Mouse (Mus musculus) embryonic stem cell, embryonic (primary cell): ENCODE data around the gene Tmc2.

Experiments
- CTCF ChIA-PET, 4 experiments: fragments of 300-600 bp in 2 of 4; fragments of 350-600 bp in 2 of 4; sonication (Branson Sonifier 250); formaldehyde crosslinking; loops; one replicate each; lab custom pipeline; 2022; ENCODE audit warnings: inconsistent platforms in 2 of 4; lab: Charles Lee
- POLR2A ChIA-PET, 4 experiments: fragments of 300-600 bp in 2 of 4; fragments of 350-600 bp in 2 of 4; sonication (Branson Sonifier 250); formaldehyde crosslinking; loops; one replicate each; lab custom pipeline; 2022; ENCODE audit warnings: antibody characterized with exemption in 4 of 4, inconsistent platforms in 1 of 4; lab: Charles Lee

Gene Tmc2

GRCm38 (mm10) chr2:130194894-130195293, at the start of gene Tmc2:
Gene Tmc2, plus strand, starts transcription at chr2:130195194.
- CTCF ChIA-PET: interaction anchor here in 1 of 4 experiments (1.2 kb wide), 1 partner anchor 26 kb away, joined by 3 read pairs; no protein-coding TSS in a partner anchor
- POLR2A ChIA-PET: interaction anchor here in 2 of 4 experiments (1.1 to 1.7 kb wide), 3 partner anchors 15 to 20 kb away, joined by 3 to 5 read pairs (median 4); partner anchors contain the start of gene Snrpb (in 2 of the 2)

- ChIA-PET POLR2A (interaction anchor here in 1 of 4 experiments (1.6 kb wide), 1 partner anchor 33 kb away, joined by 6 read pairs; the partner anchor contains the start of gene Snrpb), CTCF (no interaction called here)
Measured at GRCm38 (mm10) chr2:130146089-130146668, 48.8 kb upstream of the Tmc2 start.

- CTCF ChIA-PET: interaction anchor here in 2 of 4 experiments (0.6 to 1.7 kb wide), 2 partner anchors 11 to 85 kb away, joined by 3 to 5 read pairs; no protein-coding TSS in a partner anchor
Measured at GRCm38 (mm10) chr2:130155171-130155570, 39.8 kb upstream of the Tmc2 start.

GRCm38 (mm10) chr2:130155851-130156250, 39.1 kb upstream of the Tmc2 start:
- POLR2A ChIA-PET: interaction anchor here in 2 of 4 experiments (0.7 to 4.2 kb wide), 7 partner anchors 9 to 728 kb away, joined by 3 to 19 read pairs (median 3); partner anchors contain the start of gene Snrpb (in 2 of the 2)
- CTCF ChIA-PET: interaction anchor here in 1 of 4 experiments (1.7 kb wide), 1 partner anchor 11 kb away, joined by 5 read pairs; no protein-coding TSS in a partner anchor

More at GRCm38 (mm10) chr2:130155171-130155570, 39.8 kb upstream of the Tmc2 start:
- POLR2A ChIA-PET: interaction anchor here in 1 of 4 experiments (0.7 to 4.2 kb wide), 4 partner anchors 9 to 728 kb away, joined by 3 to 19 read pairs (median 3); no protein-coding TSS in a partner anchor

- POLR2A ChIA-PET: interaction anchor here in 3 of 4 experiments (0.6 to 4.2 kb wide), 9 partner anchors 9 to 22 kb away, joined by 3 to 19 read pairs (median 5); partner anchors contain the start of gene Snrpb (in 3 of the 3)
- CTCF ChIA-PET: interaction anchor here in 2 of 4 experiments (0.5 to 1.5 kb wide), 2 partner anchors 9 to 71 kb away, joined by 3 to 5 read pairs; no protein-coding TSS in a partner anchor
Measured at GRCm38 (mm10) chr2:130157231-130158087, 37.5 kb upstream of the Tmc2 start.

GRCm38 (mm10) chr2:130158088-130158437, 36.9 kb upstream of the Tmc2 start:
- CTCF ChIA-PET: interaction anchor here in 1 of 4 experiments (1.5 kb wide), 1 partner anchor 9 kb away, joined by 5 read pairs; no protein-coding TSS in a partner anchor

GRCm38 (mm10) chr2:130162701-130163100, 32.3 kb upstream of the Tmc2 start:
- CTCF ChIA-PET: interaction anchor here (0.5 to 1.3 kb wide), 9 partner anchors 81 to 1571 kb away, joined by 3 to 14 read pairs (median 3); no protein-coding TSS in a partner anchor
- POLR2A ChIA-PET: interaction anchor here (0.7 to 11.3 kb wide), 9 partner anchors 9 to 515 kb away, joined by 3 to 182 read pairs (median 3); partner anchors contain the start of genes Snrpb (in 3 of the 4), Nop56 (in 1 of the 4), Pced1a (in 1 of the 4) and Vps16 (in 1 of the 4)

More at GRCm38 (mm10) chr2:130158088-130158437, 36.9 kb upstream of the Tmc2 start:
- POLR2A ChIA-PET: interaction anchor here in 3 of 4 experiments (1.0 to 4.2 kb wide), 8 partner anchors 8 to 21 kb away, joined by 3 to 19 read pairs (median 6); partner anchors contain the start of gene Snrpb (in 3 of the 3)

GRCm38 (mm10) chr2:130166311-130167214, 28.4 kb upstream of the Tmc2 start:
- POLR2A ChIA-PET: interaction anchor here (0.7 to 11.3 kb wide), 30 partner anchors 8 to 1617 kb away, joined by 3 to 182 read pairs (median 3); partner anchors contain the start of gene Snrpb (in 4 of the 4)
- CTCF ChIA-PET: interaction anchor here (0.6 to 2.6 kb wide), 19 partner anchors 9 to 1577 kb away, joined by 3 to 15 read pairs (median 3); no protein-coding TSS in a partner anchor

GRCm38 (mm10) chr2:130167861-130168260, 27.1 kb upstream of the Tmc2 start:
- POLR2A ChIA-PET: interaction anchor here (0.7 to 11.3 kb wide), 8 partner anchors 8 to 108 kb away, joined by 3 to 182 read pairs (median 6); partner anchors contain the start of gene Snrpb (in 3 of the 4)
- CTCF ChIA-PET: interaction anchor here (0.6 to 2.6 kb wide), 4 partner anchors 64 to 269 kb away, joined by 3 to 15 read pairs (median 9); no protein-coding TSS in a partner anchor

GRCm38 (mm10) chr2:130171674-130172073, 23.3 kb upstream of the Tmc2 start:
- CTCF ChIA-PET: no interaction called here
- POLR2A ChIA-PET: interaction anchor here in 3 of 4 experiments (0.6 to 11.5 kb wide), 16 partner anchors 4 to 990 kb away, joined by 3 to 182 read pairs (median 4); partner anchors contain the start of genes Snrpb (in 2 of the 3) and Nop56 (in 1 of the 3)

- ChIA-PET POLR2A (interaction anchor here in 3 of 4 experiments (0.6 to 11.5 kb wide), 12 partner anchors 10 to 377 kb away, joined by 3 to 182 read pairs (median 4); partner anchors contain the start of genes Nop56 (in 2 of the 3) and Stk35 (in 1 of the 3)), CTCF (interaction anchor here in 1 of 4 experiments (1.6 kb wide), 1 partner anchor 10 kb away, joined by 3 read pairs; no protein-coding TSS in a partner anchor)
Measured at GRCm38 (mm10) chr2:130176820-130177219, 18.2 kb upstream of the Tmc2 start.

- ChIA-PET POLR2A (interaction anchor here (0.6 to 11.5 kb wide), 43 partner anchors 9 to 1210 kb away, joined by 3 to 182 read pairs (median 5); partner anchors contain the start of genes Ebf4 (in 2 of the 4), Nop56 (in 2 of the 4), Idh3b (in 1 of the 4) and Mrps26 (in 1 of the 4)), CTCF (no interaction called here)
Measured at GRCm38 (mm10) chr2:130178381-130178705, 16.7 kb upstream of the Tmc2 start.

- POLR2A ChIA-PET: interaction anchor here (0.6 to 11.5 kb wide), 92 partner anchors 8 to 1211 kb away, joined by 3 to 182 read pairs (median 4); partner anchors contain the start of genes Nop56 (in 3 of the 4), Ebf4 (in 2 of the 4), Idh3b (in 2 of the 4) and Slc4a11 (in 2 of the 4)
- CTCF ChIA-PET: no interaction called here
Measured at GRCm38 (mm10) chr2:130178706-130179506, 16.1 kb upstream of the Tmc2 start, which contains the start of gene Snrpb. Gene Snrpb, minus strand, starts transcription at chr2:130179403.

GRCm38 (mm10) chr2:130179507-130180019, 15.4 kb upstream of the Tmc2 start:
- CTCF ChIA-PET: no interaction called here
- POLR2A ChIA-PET: interaction anchor here (0.6 to 11.5 kb wide), 83 partner anchors 8 to 1195 kb away, joined by 3 to 182 read pairs (median 4); partner anchors contain the start of genes Nop56 (in 3 of the 4), Ebf4 (in 2 of the 4), Idh3b (in 2 of the 4) and Slc4a11 (in 2 of the 4)

- ChIA-PET POLR2A (interaction anchor here (0.5 to 3.5 kb wide), 8 partner anchors 9 to 173 kb away, joined by 3 to 33 read pairs (median 4); partner anchors contain the start of gene Snrpb (in 3 of the 4)), CTCF (no interaction called here)
Measured at GRCm38 (mm10) chr2:130188391-130188790, 6.6 kb upstream of the Tmc2 start.
